Mouse (Mus musculus) heart, adult 9 months (tissue): ENCODE data around the gene Gbp4.
"Not testable (repeated sequence)": the region's sequence is repeated elsewhere in the genome, so short reads cannot be mapped to it uniquely, and the experiment has no call there.

ENCODE experiments used
- DNase-seq, 2 experiments: peaks; one replicate each; pipeline ENCODE4 v3.0.0; 2022; ENCODE audit warnings: low spot score in 2 of 2

The Gbp4 gene

GRCm38 (mm10) chr5:105139409-105140088 lies at the start of gene Gbp4, which contains the start of the genes Gbp9 and Gbp8:
Gbp4 (minus strand) TSS chr5:105139586.
Gbp9 (minus strand) TSS chr5:105139539.
Gbp8 (minus strand) TSS chr5:105139540.
- DNase-seq, result peak; percentile 52 to 54

DNA sequence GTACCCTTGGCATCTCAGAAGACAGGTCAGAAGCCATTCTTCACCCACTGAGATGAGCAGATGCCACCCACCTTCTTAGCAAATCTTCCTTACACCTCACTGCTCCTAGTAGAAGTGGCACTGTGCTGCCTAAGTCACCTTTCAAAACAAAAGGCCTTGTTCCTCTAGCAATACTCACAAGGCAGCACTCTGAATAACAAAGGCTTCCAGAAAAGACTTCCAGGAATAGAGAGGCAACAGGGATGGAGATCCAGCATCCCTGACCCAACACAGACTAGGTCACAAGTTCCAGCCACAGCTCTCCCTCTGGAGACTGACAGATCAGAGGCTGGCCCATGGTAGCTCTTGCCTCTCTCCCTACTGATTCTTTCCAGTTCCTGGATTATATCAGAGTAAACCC lies 42.1 kb upstream of the Gbp4 start:
- DNase-seq, result no peak

DNA sequence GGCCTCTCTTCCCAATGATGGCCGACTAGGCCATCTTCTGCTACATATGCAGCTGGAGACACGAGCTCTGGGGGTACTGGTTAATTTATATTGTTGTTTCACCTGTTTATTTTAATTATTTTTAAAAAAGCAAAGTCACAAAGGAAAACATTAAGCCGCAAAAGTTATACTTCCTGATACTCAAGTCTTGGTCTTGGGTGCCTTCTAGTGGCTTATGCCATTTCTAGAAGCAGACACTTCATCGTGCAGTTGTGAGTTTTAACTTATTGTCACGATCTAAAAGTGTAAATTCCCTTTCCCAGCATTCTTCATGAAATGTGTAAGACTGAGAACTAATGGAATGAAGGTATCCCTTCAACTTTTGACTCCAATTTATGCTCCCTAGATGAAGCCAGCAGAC lies 17.2 kb upstream of the Gbp4 start:
- no peak for DNase-seq

DNA sequence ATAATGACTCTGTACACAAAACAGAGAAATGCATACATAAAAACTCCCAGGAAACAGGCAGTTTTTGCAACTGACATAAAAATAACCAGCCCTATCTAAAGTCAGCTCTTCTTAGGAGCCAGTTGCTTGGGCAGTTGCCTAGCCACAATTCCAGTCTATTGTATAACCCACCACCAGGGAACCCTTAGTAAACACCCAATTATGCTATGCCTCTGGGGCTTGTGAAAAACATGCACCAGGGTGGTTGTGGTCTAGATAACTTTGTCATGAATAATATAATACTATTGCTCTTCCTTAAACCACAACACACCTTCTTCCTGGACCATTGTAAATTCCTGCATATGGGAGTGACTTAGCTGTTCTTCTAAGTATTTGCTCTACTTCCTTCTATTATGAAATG lies 14.7 kb upstream of the Gbp4 start:
- no peak for DNase-seq

DNA sequence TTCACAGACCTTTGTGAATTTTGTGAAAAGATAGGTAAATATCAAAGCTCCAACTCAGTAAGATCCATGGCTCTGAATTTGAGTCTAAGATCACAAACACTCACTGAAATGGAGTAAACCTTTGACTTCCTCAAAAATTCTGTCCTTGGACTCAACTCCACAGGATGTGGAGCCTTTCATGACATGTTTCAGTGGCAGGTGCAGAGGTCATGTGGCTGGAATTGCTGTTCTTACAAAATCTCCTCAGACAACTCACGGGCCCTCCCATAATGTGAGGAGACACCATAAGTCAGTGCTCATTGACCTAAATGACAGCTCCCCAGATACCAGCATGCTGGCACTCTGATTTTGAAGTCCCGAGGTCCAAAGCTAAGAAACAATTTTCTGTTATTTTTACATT lies 8.7 kb upstream of the Gbp4 start:
- DNase-seq, result not testable (repeated sequence)

DNA sequence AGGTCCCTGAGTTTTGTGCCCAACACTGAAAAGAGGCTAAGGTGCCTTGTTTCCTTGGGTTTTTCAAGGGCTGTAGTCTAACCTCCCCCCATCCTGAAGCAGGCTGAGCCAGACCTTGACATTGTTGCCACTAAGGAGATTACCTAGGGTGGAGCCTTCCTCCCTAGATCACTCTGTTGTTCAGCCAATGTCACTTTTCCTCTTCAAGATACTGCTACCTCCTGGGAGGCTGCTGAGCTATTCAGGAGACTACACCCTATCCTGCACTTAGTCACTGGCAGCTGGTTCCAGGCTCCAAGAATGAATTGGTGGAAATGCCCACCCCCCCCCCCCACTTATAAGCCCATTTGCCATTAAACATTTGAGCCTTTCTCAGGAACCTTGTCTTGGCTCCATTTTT lies 7.1 kb upstream of the Gbp4 start:
- peak; percentile 59 to 87 for DNase-seq

DNA sequence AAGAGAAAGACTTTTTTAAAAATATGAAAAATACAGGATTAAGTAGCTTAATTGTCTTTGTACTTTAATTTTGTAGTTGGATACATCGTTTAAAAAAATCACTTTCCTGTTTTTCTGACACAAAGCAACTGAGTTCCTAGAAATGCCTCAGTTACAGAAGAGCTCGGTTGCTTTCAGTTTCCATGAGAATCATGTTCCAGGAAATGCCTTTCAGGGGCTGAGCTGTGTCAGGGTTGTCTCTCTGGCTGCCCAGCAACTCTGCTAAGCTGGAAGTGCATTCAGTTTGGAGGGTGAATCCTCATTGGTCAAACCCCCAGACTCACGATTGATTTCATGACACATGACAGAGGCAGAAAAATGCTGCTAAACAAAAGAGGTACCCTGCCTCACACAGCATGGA lies 6.3 kb upstream of the Gbp4 start:
- peak; percentile 31 to 64 for DNase-seq

GRCm38 (mm10) chr5:105140089-105140810 lies 864 bp upstream of the Gbp4 start:
- not testable (repeated sequence) for DNase-seq

- DNase-seq, result no peak
Measured at GRCm38 (mm10) chr5:105138906-105139305, 480 bp downstream of the Gbp4 start.

DNA sequence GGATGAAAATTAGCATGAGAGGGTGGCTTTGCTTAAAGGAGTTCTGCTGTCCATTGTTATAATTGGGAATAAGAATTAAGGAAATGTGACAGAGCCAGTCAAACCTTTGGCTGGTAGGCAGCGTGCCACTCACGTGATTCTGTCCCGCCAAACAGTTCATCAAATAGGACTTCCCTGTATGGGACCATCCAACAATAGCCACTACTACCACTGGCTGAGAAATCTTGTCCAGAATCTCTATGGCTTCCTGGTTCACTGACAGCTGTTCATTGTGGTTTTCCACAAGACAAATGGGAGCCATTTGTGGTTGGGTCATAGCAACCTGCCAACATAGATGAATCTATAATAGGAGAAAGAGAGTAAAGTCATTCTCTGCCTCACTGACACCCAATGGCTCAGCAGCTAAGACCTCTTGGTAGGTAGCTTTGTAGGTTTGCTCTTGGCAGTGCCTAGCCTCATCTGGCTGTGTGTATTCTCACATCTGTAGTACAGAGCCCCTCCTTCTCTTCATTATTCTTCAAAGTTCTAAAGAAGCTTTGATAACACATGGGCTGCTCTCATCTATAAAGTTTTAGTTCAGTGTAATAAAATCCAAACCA lies 2.6 kb downstream of the Gbp4 start:
- DNase-seq, result not testable (repeated sequence)

DNA sequence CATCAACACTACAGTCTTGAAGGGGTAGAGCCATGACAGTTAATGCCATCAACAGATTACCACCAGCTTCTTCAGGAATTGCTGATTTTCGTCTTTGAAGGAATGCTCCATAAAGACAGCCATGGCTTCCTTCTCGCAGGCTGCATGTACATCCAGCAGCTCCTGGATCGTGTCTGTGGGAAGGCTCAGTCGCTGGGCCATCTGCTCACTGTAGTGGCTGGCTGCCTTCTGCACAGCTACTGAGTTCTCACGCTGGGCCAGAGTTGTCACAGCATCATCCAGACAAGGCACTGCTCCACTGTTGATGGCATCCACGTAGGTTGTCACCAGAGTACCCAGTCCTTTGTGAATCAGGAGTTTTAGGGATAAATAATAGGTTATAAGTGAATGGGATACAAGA lies 17.7 kb downstream of the Gbp4 start:
- not testable (repeated sequence) for DNase-seq

DNA sequence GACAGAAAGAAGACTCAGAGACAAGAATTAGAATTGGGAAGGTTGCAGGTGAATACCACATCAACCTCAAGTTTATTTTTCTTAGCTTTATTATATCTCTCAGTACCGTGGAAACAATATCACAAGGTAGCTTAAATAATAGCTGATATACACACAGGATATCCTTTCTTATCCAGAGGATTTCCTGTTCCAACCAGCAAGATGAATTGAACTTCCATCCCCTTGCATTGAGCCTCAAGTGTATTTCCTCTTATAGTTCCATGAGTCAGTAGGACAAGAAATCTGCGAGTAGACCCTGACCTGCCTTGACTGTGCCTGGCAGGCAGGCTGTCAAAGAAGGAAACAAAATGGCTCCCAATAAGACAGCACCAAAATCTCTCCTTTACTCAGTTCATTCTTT lies 23.6 kb downstream of the Gbp4 start:
- DNase-seq, result no peak

DNA sequence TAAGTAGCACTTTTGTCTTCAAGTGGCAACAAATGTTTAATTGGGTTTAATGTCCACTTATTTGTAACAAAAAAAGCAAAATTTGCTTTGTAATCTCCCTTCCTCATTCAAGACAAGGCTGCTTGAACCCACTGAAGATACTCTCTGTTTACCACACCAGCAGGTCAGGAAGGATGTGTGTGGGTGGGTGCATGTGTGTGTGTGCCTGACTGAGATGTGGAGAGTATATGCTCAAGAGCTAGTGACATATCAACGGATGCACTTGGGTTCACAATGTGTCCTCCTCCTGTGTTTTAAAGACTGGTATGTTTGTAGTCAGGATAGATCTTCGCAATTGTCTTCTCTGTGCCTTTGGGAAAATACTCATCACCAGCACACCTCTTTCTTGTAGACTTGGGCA lies 24.7 kb downstream of the Gbp4 start:
- DNase-seq, result no peak

DNA sequence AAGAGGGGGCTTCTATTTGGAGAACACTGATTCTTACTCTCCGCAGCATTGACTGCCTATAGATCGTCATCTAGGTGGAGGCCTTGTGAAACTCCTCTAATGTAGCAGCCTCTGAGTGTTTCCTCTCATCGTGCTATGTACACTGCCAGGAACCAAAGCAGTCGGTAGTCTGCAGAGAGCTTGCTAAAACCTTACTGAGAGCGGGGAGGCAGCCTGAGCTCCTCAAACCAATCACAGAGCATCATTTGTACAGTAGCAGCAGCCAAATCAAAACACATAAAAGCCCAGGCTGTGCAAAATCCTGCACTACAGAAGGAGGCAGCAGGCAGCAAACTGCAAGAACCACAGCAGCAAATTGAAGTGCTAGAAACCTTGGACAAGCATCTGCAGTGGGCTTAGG lies 25.7 kb downstream of the Gbp4 start:
- DNase-seq, result no peak

GRCm38 (mm10) chr5:105110271-105110852 lies 29.0 kb downstream of the Gbp4 start:
- peak; percentile 77 to 78 for DNase-seq

GRCm38 (mm10) chr5:105109775-105110174 lies 29.6 kb downstream of the Gbp4 start:
- DNase-seq, result peak in 1 of 2 experiments; percentile 17

DNA sequence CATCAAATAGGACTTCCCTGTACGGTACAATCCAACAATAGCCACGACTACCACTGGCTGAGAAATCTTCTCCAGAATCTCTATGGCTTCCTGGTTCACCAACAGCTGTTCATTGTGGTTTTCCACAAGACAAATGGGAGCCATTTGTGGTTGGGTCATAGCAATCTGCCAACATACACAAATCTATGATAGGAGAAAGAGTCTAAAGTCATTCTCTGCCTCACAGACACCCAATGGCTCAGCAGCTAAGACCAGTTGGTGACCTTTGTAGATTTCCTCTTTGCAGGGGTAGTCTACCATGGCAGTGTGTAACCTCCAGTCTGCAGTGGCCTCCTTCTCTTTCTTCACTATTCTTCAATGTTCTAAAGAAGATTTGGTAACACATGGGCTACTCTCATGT lies 33.7 kb downstream of the Gbp4 start:
- not testable (repeated sequence) for DNase-seq

DNA sequence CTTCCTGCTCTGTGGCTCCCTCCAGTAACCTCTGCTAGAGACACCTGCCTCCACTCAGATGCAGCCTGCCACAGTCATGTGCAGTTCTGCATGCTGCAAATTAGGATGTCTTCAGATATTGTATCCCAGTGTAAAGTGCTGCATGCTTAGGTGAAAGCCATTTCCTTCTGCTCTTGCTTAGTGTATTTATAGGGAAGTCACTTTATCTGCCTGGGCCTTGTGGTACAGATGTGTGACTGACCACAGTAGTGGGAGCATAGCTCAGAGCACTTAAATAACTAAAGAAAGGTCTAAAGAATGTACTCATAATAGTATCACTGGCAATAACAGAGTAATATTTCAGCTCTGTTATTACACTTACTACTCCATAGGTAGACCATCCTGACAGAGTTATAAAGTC lies 57.5 kb downstream of the Gbp4 start:
- no peak for DNase-seq

DNA sequence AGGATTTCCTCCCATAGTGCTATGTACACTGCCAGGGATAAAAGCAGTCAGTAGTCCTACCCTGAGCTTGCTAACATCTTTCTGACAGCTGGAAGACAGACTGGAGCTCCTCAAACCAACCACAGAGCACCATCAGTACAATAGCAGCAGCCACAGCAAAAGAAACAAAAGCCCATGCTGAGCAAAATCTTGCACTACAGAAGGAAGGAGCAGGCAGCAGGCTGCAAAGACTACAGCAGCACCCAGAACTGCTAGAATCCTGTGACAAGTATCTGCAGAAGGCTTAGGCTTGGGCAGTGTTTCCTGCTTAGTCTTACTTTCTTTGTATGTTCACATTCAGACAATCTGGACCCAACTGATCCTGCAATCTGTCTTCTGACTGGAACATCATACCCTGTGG lies 71.0 kb downstream of the Gbp4 start:
- DNase-seq, result not testable (repeated sequence)
